Mouse (Mus musculus) testis, adult 2 months (tissue): ENCODE results near the gene Asb5.
"Not testable (repeated sequence)": the region's sequence is repeated elsewhere in the genome, so short reads cannot be mapped to it uniquely, and the experiment has no call there.

Experiments
- CTCF ChIP-seq: fragments of 200-500 bp; IDR thresholded peaks from 2 replicates; pipeline ENCODE4 v1.5.1; 2012; ENCODE audit warnings: low read depth, mild to moderate bottlenecking, inconsistent platforms, low read length, moderate library complexity; ENCODE audit not compliant: control insufficient read depth, insufficient read depth, insufficient replicate concordance
- POLR2A ChIP-seq: fragments of 200-500 bp; IDR thresholded peaks from 2 replicates; pipeline ENCODE4 v1.6.1; 2012; ENCODE audit warnings: low read depth, mild to moderate bottlenecking, inconsistent platforms, low read length, moderate library complexity; ENCODE audit not compliant: control insufficient read depth

DNA sequence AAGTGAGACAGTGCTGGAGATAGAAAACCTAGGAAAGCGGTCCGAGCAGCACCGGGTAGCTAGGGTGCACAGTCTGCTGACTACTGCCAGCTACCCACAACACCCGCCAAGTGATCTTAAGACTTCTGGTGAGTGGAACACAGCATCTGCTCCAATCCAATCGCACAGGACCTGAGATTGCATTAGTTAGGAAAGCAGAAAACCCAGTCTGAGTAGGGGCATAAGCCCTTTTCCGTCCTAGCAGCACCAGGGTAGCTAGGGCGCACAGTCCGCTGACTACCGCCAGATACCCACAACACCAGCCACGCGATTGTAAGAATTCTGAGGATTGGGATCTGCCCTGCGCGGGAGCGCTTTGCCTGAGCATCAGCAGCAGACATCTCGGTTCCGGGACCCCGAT is 87.3 kb downstream of the Asb5 start:
- TF ChIP-seq POLR2A, CTCF: not testable (repeated sequence)
